Mouse (Mus musculus) layer of hippocampus, adult 18-20 months (tissue): ENCODE results near the gene Cdc42bpg. TPM values are rescaled to one million over a fixed set of nuclear protein-coding genes. Genes with fewer than 3 reads are reported as not detected.

Source experiments
- microRNA-seq, 2 experiments: library from miRNA; unstranded; fragments of <30 nt; microRNA quantifications; one replicate each; pipeline ENCODE4 v1.2.0; 2021
- total RNA-seq, 2 experiments: library from RNA; stranded (reverse); gene quantifications; 2 replicates each; pipeline ENCODE4 v1.2.3; 2021

Gene Cdc42bpg
- total RNA-seq, 2 experiments from 2014 or later = 4.8 to 5.6 TPM

Small RNA genes lying within 50 kb of the gene (microRNA-seq; reads per million reads assigned to microRNA genes)
- gene Mir192 = 16.8 to 22.2 reads per million in 2 experiments
- 27.4 to 46.6 reads per million in 2 experiments for gene Mir194-2
- gene Mir6989 = 1.2 to 4.3 reads per million in 2 experiments

Other genes starting within 250 kb of the Cdc42bpg start
- 10 to 100 TPM; 48.0 to 52.0 TPM for gene Mrpl49, start 248.7 kb upstream of the Cdc42bpg start, total RNA-seq
- 100 to 1,000 TPM; 769 to 789 TPM for gene Fau, start 248.6 kb upstream of the Cdc42bpg start, total RNA-seq
- 10 to 100 TPM; 34.6 to 36.2 TPM for gene Znhit2, start 245.3 kb upstream of the Cdc42bpg start, total RNA-seq
- 10 to 100 TPM; 22.4 to 24.4 TPM for gene Tm7sf2, start 238.1 kb upstream of the Cdc42bpg start, total RNA-seq
- 10 to 100 TPM; 93.7 to 94.4 TPM for gene Vps51, start 229.2 kb upstream of the Cdc42bpg start, total RNA-seq
- not detected for gene Tmem262, start 226.4 kb upstream of the Cdc42bpg start, total RNA-seq
- 1 to 10 TPM in 1 of 2 experiments, under 1 TPM in 1; 0.91 to 1.3 TPM for gene Gm28374, start 224.2 kb upstream of the Cdc42bpg start, total RNA-seq
- gene Zfpl1, start 221.5 kb upstream of the Cdc42bpg start, total RNA-seq = 10 to 100 TPM; 36.6 to 42.0 TPM
- not detected for gene Cdca5, start 221.5 kb upstream of the Cdc42bpg start, total RNA-seq
- gene AC131692.1, start 212.0 kb upstream of the Cdc42bpg start, total RNA-seq = not detected
- gene Naaladl1, start 200.7 kb upstream of the Cdc42bpg start, total RNA-seq = under 1 TPM in 1 of 2 experiments, not detected in 1; 0.12 TPM
- 10 to 100 TPM; 15.5 to 15.6 TPM for gene Sac3d1, start 187.8 kb upstream of the Cdc42bpg start, total RNA-seq
- 10 to 100 TPM; 37.6 to 45.1 TPM for gene Snx15, start 178.2 kb upstream of the Cdc42bpg start, total RNA-seq
- gene Batf2, start 165.5 kb upstream of the Cdc42bpg start, total RNA-seq = under 1 TPM; 0.59 to 0.89 TPM
- gene Arl2, start 164.9 kb upstream of the Cdc42bpg start, total RNA-seq = 10 to 100 TPM; 83.2 to 84.8 TPM
- gene Majin, start 122.1 kb upstream of the Cdc42bpg start, total RNA-seq = not detected
- gene Gpha2, start 80.1 kb upstream of the Cdc42bpg start, total RNA-seq = not detected
- gene Ppp2r5b, start 70.6 kb upstream of the Cdc42bpg start, total RNA-seq = 100 to 1,000 TPM; 133 TPM
- 10 to 100 TPM; 34.0 to 34.2 TPM for gene Atg2a, start 64.8 kb upstream of the Cdc42bpg start, total RNA-seq
- 10 to 100 TPM; 86.6 to 88.0 TPM for gene Ehd1, start 29.7 kb upstream of the Cdc42bpg start, total RNA-seq
- gene Men1, start 28.5 kb downstream of the Cdc42bpg start, total RNA-seq = 10 to 100 TPM; 63.0 to 71.3 TPM
- gene Map4k2, start 34.7 kb downstream of the Cdc42bpg start, total RNA-seq = 10 to 100 TPM; 82.2 to 89.6 TPM
- 100 to 1,000 TPM; 196 to 207 TPM for gene Sf1, start 57.2 kb downstream of the Cdc42bpg start, total RNA-seq
- 10 to 100 TPM; 26.4 to 27.2 TPM for gene Pygm, start 77.9 kb downstream of the Cdc42bpg start, total RNA-seq
- gene Rasgrp2, start 92.9 kb downstream of the Cdc42bpg start, total RNA-seq = 10 to 100 TPM; 29.4 to 32.4 TPM
- gene Nrxn2, start 112.3 kb downstream of the Cdc42bpg start, total RNA-seq = 100 to 1,000 TPM; 415 to 436 TPM
- gene Slc22a12, start 236.6 kb downstream of the Cdc42bpg start, total RNA-seq = under 1 TPM; 0.28 to 0.72 TPM